In genomic region chr12:45092444-45092843, GRCm38 (mm10) we compare ENCODE assay signal across 14 mouse cellular contexts. TPM values are rescaled to one million over a fixed set of nuclear protein-coding genes. Genes with fewer than 3 reads are reported as not detected.
"Had no signal": no experiment of that assay in that cellular context is flagged by ENCODE, and none has a peak within 500 bp of the region (broad histone marks: within the 10 kb centered on the region; RNA-seq: fewer than 3 reads in every experiment).

No protein-coding gene starts in this region.

- H3K9me3 ChIP-seq: limb, embryonic 12.5 days; midbrain, embryonic 13.5 days; neural tube, embryonic 12.5 days had no signal

- H3K27me3 ChIP-seq: limb, embryonic 12.5 days; midbrain, embryonic 13.5 days; neural tube, embryonic 12.5 days had no signal

- H3K27ac ChIP-seq: limb, embryonic 12.5 days; liver, embryonic 14.5 days; midbrain, embryonic 13.5 days; neural tube, embryonic 12.5 days had no signal

- ATAC-seq: intestine, embryonic 16.5 days; midbrain, embryonic 13.5 days had no signal

- H3K4me3 ChIP-seq: limb, embryonic 12.5 days; midbrain, embryonic 13.5 days; neural tube, embryonic 12.5 days had no signal

- H3K4me1 ChIP-seq: limb, embryonic 12.5 days; midbrain, embryonic 13.5 days; neural tube, embryonic 12.5 days had no signal

- H3K36me3 ChIP-seq: limb, embryonic 12.5 days; midbrain, embryonic 13.5 days; neural tube, embryonic 12.5 days had no signal

- H3K9ac ChIP-seq: limb, embryonic 12.5 days; liver, embryonic 14.5 days; midbrain, embryonic 13.5 days; neural tube, embryonic 12.5 days had no signal

- DNase-seq: kidney, adult 8-10 months; kidney, postnatal 25 days; liver; lung, adult 18-20 months; lung, postnatal 36 days; spleen, adult 18-20 months; thymus, adult 2 months; thymus, postnatal 25 days had no signal

RNA-seq across cellular contexts. Expression of gene Stxbp6, which starts 17.9 kb away (rescaled TPM):
- total RNA-seq: megakaryocyte-erythroid progenitor cell, adult 5-6 weeks had no signal
